10 mouse cellular contexts compared by ENCODE assay signal in genomic region chrX:49479968-49480809, GRCm38 (mm10). TPM values are rescaled to one million over a fixed set of nuclear protein-coding genes. Genes with fewer than 3 reads are reported as not detected.
DNase-seq lines count a peak whose midpoint lies in the region; ATAC-seq lines count a peak whose summit lies in the region.
"Had no signal": no experiment of that assay in that cellular context is flagged by ENCODE, and none has a peak within 500 bp of the region (broad histone marks: within the 10 kb centered on the region; RNA-seq: fewer than 3 reads in every experiment).

No protein-coding gene starts in this region.

- no peaks in the 10 kb centered on the region for H3K9me3 ChIP-seq in kidney, embryonic 15.5 days (replicated peaks)
- H3K9me3 ChIP-seq in forebrain, embryonic 11.5 days (ENCODE audit: control insufficient read depth, low read length): no peaks in the 10 kb centered on the region

- peak; percentile 43; the same call in 1 of the 2 replicates for ATAC-seq in kidney, embryonic 15.5 days (replicated peaks; ENCODE audit: low FRiP score)
- peak; percentile 88 for ATAC-seq in forebrain, embryonic 11.5 days (replicated peaks; ENCODE audit: low FRiP score)
- no peak for ATAC-seq in erythroid progenitor cell, adult 5-6 weeks (replicated peaks; ENCODE audit: low FRiP score, poor library complexity, severe bottlenecking)

- intact Hi-C loops in left cerebral cortex, postnatal 10 days (cut with DNase I): no loop called here

- no peaks in the 10 kb centered on the region for H3K4me1 ChIP-seq in kidney, embryonic 15.5 days
- no peaks in the 10 kb centered on the region for H3K4me1 ChIP-seq in forebrain, embryonic 11.5 days (replicated peaks; ENCODE audit: control insufficient read depth, insufficient read depth, low read length)

- H3K4me3 ChIP-seq in kidney, embryonic 15.5 days (replicated peaks): peak overlapping the region; percentile 35
- peak overlapping the region; percentile 30 for H3K4me3 ChIP-seq in forebrain, embryonic 11.5 days (ENCODE audit: low read depth, low read length)

- H3K4me2 ChIP-seq in kidney, embryonic 15.5 days: peak overlapping the region; percentile 64
- peak overlapping the region; percentile 53 for H3K4me2 ChIP-seq in forebrain, embryonic 11.5 days (ENCODE audit: low read depth, low read length, severe bottlenecking)

- WGBS in kidney, embryonic 15.5 days: 22% methylated on average over 26 of the region's 29 CpGs
- WGBS in forebrain, embryonic 11.5 days: 28% methylated on average over 23 of the region's 29 CpGs

- H3K27ac ChIP-seq in kidney, embryonic 15.5 days: no peak overlapping the region
- no peak overlapping the region for H3K27ac ChIP-seq in forebrain, embryonic 11.5 days (ENCODE audit: low read depth, low read length)

- no peak for DNase-seq in kidney, adult 9 months
- DNase-seq in forebrain, embryonic 11.5 days (ENCODE audit: low spot score): peak; percentile 69
- DNase-seq in liver: peak; percentile 7
- peak; percentile 49 for DNase-seq in retina, embryonic 14.5 days (ENCODE audit: low spot score)
- DNase-seq in left cerebral cortex, postnatal 10 days (ENCODE audit: extremely low spot score in 1 of 2, low spot score in 2 of 2): no peak
- no peak for DNase-seq in left cerebral cortex, adult 11 months (ENCODE audit: low spot score)

- H3K27me3 ChIP-seq in kidney, embryonic 15.5 days: peaks cover 49% of the 10 kb centered on the region
- no peaks in the 10 kb centered on the region for H3K27me3 ChIP-seq in forebrain, embryonic 11.5 days (ENCODE audit: control insufficient read depth, insufficient read depth, low read length)

- H3K9ac ChIP-seq in kidney, embryonic 15.5 days: no peak overlapping the region
- H3K9ac ChIP-seq in forebrain, embryonic 11.5 days (ENCODE audit: low read length): no peak overlapping the region; the same call in 1 of the 2 replicates

- no peaks in the 10 kb centered on the region for H3K36me3 ChIP-seq in kidney, embryonic 15.5 days
- H3K36me3 ChIP-seq in forebrain, embryonic 11.5 days (ENCODE audit: control insufficient read depth, insufficient read depth, low read length): no peaks in the 10 kb centered on the region

RNA-seq across cellular contexts. Expression of gene Arhgap36, which starts 16.4 kb away (rescaled TPM):
- 5.1 and 8.0 TPM in 2 replicates for polyA plus RNA-seq in kidney, embryonic 15.5 days (2015; fragmentation: Nextera tagmentation; extraction: Ambion mirVana)
- 1.7 and 2.0 TPM in 2 replicates for polyA plus RNA-seq in forebrain, embryonic 11.5 days (2014; fragmentation: Nextera tagmentation; extraction: Ambion mirVana)
- not detected in 2 replicates for total RNA-seq in erythroid progenitor cell, adult 5-6 weeks (2015; ENCODE audit: low replicate concordance)
- total RNA-seq in erythroid progenitor cell, adult 5-6 weeks (2017; ENCODE audit: low replicate concordance): not detected in 2 replicates
- total RNA-seq in left cerebral cortex, postnatal 10 days (2021): 1 to 10 TPM; 2.6 to 4.1 TPM
- total RNA-seq: common myeloid progenitor, adult 5-6 weeks; MEL had no signal

Comparison
In these comparisons a context has a peak if more than half of its experiments do, and no peak if none do; other contexts are left out.
1. DNase-seq: peak in forebrain, embryonic 11.5 days (single experiment), liver (single experiment) and retina, embryonic 14.5 days (single experiment); none in kidney, adult 9 months (single experiment), left cerebral cortex, postnatal 10 days (0 of 2) and left cerebral cortex, adult 11 months (single experiment).